Mouse (Mus musculus): ENCODE data around the gene Cpne4.

DNA sequence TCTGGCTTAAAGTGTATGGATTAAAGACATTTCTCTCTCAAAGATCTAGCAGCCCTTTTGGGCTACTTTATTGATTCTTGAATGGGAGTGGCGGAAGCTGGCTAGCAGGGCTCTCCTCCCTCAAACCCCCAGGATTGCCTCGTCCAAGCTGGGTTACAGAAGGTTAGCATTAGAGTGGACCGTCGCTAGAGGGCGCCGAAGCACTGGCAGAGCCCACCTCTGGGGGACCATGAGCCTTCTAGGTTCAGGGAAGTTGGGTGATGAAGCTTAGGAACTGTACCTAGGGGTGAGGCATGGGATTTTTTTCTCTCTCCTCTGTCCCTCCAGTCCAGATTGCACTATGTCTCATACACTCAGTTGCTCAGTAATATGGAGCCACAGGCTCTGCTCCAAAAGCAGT lies 27.4 kb downstream of the Cpne4 start:
- no peak for TF ChIP-seq GATA1 (IDR thresholded peaks at IDR 0.05; ENCODE audit: borderline replicate concordance, low read length)
- no peak for TF ChIP-seq FLI1 (IDR thresholded peaks at IDR 0.05; ENCODE audit: low read length)

All from megakaryocyte, embryonic 14.5 days (primary cell).